Mouse (Mus musculus) midbrain, embryonic 13.5 days (tissue): ENCODE measurements around the gene Krtap31-2. TPM values are rescaled to one million over a fixed set of nuclear protein-coding genes. Genes with fewer than 3 reads are reported as not detected.

Experiments
- polyA plus RNA-seq: library from polyadenylated mRNA; unstranded; fragments of >200 nt; fragmentation: Nextera tagmentation; extraction: Ambion mirVana; gene quantifications from 2 replicates; pipeline ENCODE4 v1.2.1, GENCODE M21; 2015

Gene Krtap31-2
- polyA plus RNA-seq, 1 experiment from 2014 or later = not detected

Other genes with a start within 250 kb of the Krtap31-2 start
- not detected in 2 replicates for gene Gm14190, start 245.6 kb upstream of the Krtap31-2 start, polyA plus RNA-seq
- gene Gm14180, start 202.0 kb upstream of the Krtap31-2 start, polyA plus RNA-seq = not detected in 2 replicates
- gene Gm11595, start 163.4 kb upstream of the Krtap31-2 start, polyA plus RNA-seq = not detected in 2 replicates
- gene Krtap4-8, start 155.6 kb upstream of the Krtap31-2 start, polyA plus RNA-seq = not detected in 2 replicates
- not detected in 2 replicates for gene Krtap4-9, start 151.1 kb upstream of the Krtap31-2 start, polyA plus RNA-seq
- gene Gm11596, start 142.8 kb upstream of the Krtap31-2 start, polyA plus RNA-seq = not detected in 2 replicates
- gene Gm11569, start 137.4 kb upstream of the Krtap31-2 start, polyA plus RNA-seq = not detected in 2 replicates
- gene Gm11554, start 131.8 kb upstream of the Krtap31-2 start, polyA plus RNA-seq = not detected in 2 replicates
- not detected in 2 replicates for gene Krtap4-13, start 126.4 kb upstream of the Krtap31-2 start, polyA plus RNA-seq
- gene Gm11564, start 120.6 kb upstream of the Krtap31-2 start, polyA plus RNA-seq = not detected in 2 replicates
- not detected in 2 replicates for gene 2300003K06Rik, start 98.2 kb upstream of the Krtap31-2 start, polyA plus RNA-seq
- not detected in 2 replicates for gene Krtap4-16, start 84.7 kb upstream of the Krtap31-2 start, polyA plus RNA-seq
- gene Gm11568, start 78.4 kb upstream of the Krtap31-2 start, polyA plus RNA-seq = not detected in 2 replicates
- not detected in 2 replicates for gene Gm11559, start 71.8 kb upstream of the Krtap31-2 start, polyA plus RNA-seq
- gene Krtap9-1, start 62.9 kb upstream of the Krtap31-2 start, polyA plus RNA-seq = not detected in 2 replicates
- not detected in 2 replicates for gene Gm11567, start 57.1 kb upstream of the Krtap31-2 start, polyA plus RNA-seq
- not detected in 2 replicates for gene Krtap31-1, start 28.4 kb upstream of the Krtap31-2 start, polyA plus RNA-seq
- gene Gm11565, start 21.5 kb upstream of the Krtap31-2 start, polyA plus RNA-seq = not detected in 2 replicates
- gene Krtap9-5, start 12.2 kb downstream of the Krtap31-2 start, polyA plus RNA-seq = not detected in 2 replicates
- gene Krtap29-1, start 42.8 kb downstream of the Krtap31-2 start, polyA plus RNA-seq = not detected in 2 replicates
- not detected in 2 replicates for gene Krtap16-1, start 50.3 kb downstream of the Krtap31-2 start, polyA plus RNA-seq
- gene Krtap17-1, start 57.7 kb downstream of the Krtap31-2 start, polyA plus RNA-seq = 0.28 and 0.37 TPM in 2 replicates
- gene Krt33a, start 79.9 kb downstream of the Krtap31-2 start, polyA plus RNA-seq = not detected in 2 replicates
- gene Krt33b, start 93.6 kb downstream of the Krtap31-2 start, polyA plus RNA-seq = not detected in 2 replicates
- not detected in 2 replicates for gene Krt34, start 105.3 kb downstream of the Krtap31-2 start, polyA plus RNA-seq
- gene Krt31, start 114.3 kb downstream of the Krtap31-2 start, polyA plus RNA-seq = not detected in 2 replicates
- gene Krt32, start 151.9 kb downstream of the Krtap31-2 start, polyA plus RNA-seq = not detected in 2 replicates
- not detected in 2 replicates for gene Krt35, start 159.9 kb downstream of the Krtap31-2 start, polyA plus RNA-seq
- not detected in 2 replicates for gene Krt36, start 169.3 kb downstream of the Krtap31-2 start, polyA plus RNA-seq
- 0.22 TPM in 1 of 2 replicates, not detected in the other for gene Krt13, start 185.3 kb downstream of the Krtap31-2 start, polyA plus RNA-seq
- 0.41 and 0.98 TPM in 2 replicates for gene Krt15, start 199.6 kb downstream of the Krtap31-2 start, polyA plus RNA-seq
- gene Krt19, start 212.4 kb downstream of the Krtap31-2 start, polyA plus RNA-seq = 0.86 and 1.4 TPM in 2 replicates